Mouse (Mus musculus): ENCODE measurements around the gene Spin2g.
"Not testable (repeated sequence)": the region's sequence is repeated elsewhere in the genome, so short reads cannot be mapped to it uniquely, and the experiment has no call there.

Spin2g gene

GRCm38 (mm10) chrX:34238633-34239032, at the start of gene Spin2g:
Gene Spin2g (minus strand): TSS chrX:34238733.
- in situ Hi-C loops (cut with MboI; ENCODE audit: low pct_unique_long_range_greater_than_20kb in 1 of 2, low sequenced_read_pairs in 2 of 2, unreplicated experiment in 1 of 2), result not testable (repeated sequence)

Measured in mouse embryonic stem cell (cell line).